Mouse (Mus musculus): Measurements from ENCODE around the gene Rbfox1. TPM values are rescaled to one million over a fixed set of nuclear protein-coding genes. Genes with fewer than 3 reads are reported as not detected.

The Rbfox1 gene
- polyA plus RNA-seq, 1 experiment from 2014 or later = 2.9 TPM

DNA sequence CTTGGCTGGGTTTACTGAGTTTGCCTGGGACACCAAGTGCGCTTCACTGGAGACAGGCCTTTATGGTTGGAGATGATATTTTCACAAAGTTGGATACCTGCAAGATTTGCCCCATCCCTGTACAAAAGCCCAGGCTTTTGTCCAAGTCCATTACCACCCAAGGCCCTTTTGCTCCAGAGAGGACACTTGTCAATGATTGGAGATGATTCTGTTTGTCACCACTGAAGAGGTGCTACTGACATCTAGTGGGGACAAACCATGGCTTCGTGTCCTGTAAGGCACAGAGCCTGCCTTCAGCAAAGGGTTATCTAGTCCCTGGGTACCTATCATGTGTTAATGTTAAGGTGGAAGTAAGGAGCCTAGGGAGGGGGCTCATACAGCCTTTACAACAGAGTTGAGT is 551.3 kb downstream of the Rbfox1 start:
- no peaks in the 10 kb centered on the region for H3K27me3 ChIP-seq
- 56% methylated on average over 2 of the region's 2 CpGs for whole genome bisulfite sequencing
- no peak for ATAC-seq (ENCODE audit: insufficient number of reproducible peaks, insufficient read depth, low FRiP score, low TSS enrichment)
- no peak overlapping the region for H3K9ac ChIP-seq
- no peak overlapping the region for H3K27ac ChIP-seq
- H3K4me3 ChIP-seq = no peak overlapping the region
- no peak overlapping the region for H3K4me2 ChIP-seq (replicated peaks)
- H3K36me3 ChIP-seq = no peaks in the 10 kb centered on the region
- H3K9me3 ChIP-seq = no peaks in the 10 kb centered on the region
- no peaks in the 10 kb centered on the region for H3K4me1 ChIP-seq

GRCm38 (mm10) chr16:6448250-6448649 is 563.1 kb downstream of the Rbfox1 start:
- no peak overlapping the region for H3K27ac ChIP-seq
- no peak overlapping the region for H3K9ac ChIP-seq
- no peak overlapping the region for H3K4me3 ChIP-seq
- peaks cover 4% of the 10 kb centered on the region for H3K4me1 ChIP-seq
- no peaks in the 10 kb centered on the region for H3K9me3 ChIP-seq
- ATAC-seq (ENCODE audit: insufficient number of reproducible peaks, insufficient read depth, low FRiP score, low TSS enrichment) = no peak
- WGBS = 20% methylated on average over 5 of the region's 5 CpGs
- peak overlapping the region; percentile 37 for H3K4me2 ChIP-seq (replicated peaks)
- H3K27me3 ChIP-seq = no peaks in the 10 kb centered on the region
- H3K36me3 ChIP-seq = no peaks in the 10 kb centered on the region

GRCm38 (mm10) chr16:6455349-6455748 is 570.2 kb downstream of the Rbfox1 start:
- Histone ChIP-seq H3K4me3 (no peak overlapping the region), H3K4me2 (replicated peaks) (no peak overlapping the region), H3K27me3 (no peaks in the 10 kb centered on the region), H3K4me1 (no peaks in the 10 kb centered on the region), H3K36me3 (no peaks in the 10 kb centered on the region), H3K27ac (no peak overlapping the region), H3K9ac (no peak overlapping the region), H3K9me3 (no peaks in the 10 kb centered on the region)
- WGBS = 70% methylated on average over 3 of the region's 3 CpGs
- no peak for ATAC-seq (ENCODE audit: insufficient number of reproducible peaks, insufficient read depth, low FRiP score, low TSS enrichment)

- 42% methylated on average over 1 of the region's 1 CpGs for WGBS
- Histone ChIP-seq H3K4me2 (replicated peaks) (no peak overlapping the region), H3K4me3 (no peak overlapping the region), H3K27ac (no peak overlapping the region), H3K27me3 (no peaks in the 10 kb centered on the region), H3K36me3 (no peaks in the 10 kb centered on the region), H3K9me3 (no peaks in the 10 kb centered on the region), H3K4me1 (peaks cover 2% of the 10 kb centered on the region; the same call in 1 of the 2 replicates), H3K9ac (no peak overlapping the region)
- no peak for ATAC-seq (ENCODE audit: insufficient number of reproducible peaks, insufficient read depth, low FRiP score, low TSS enrichment)
Measured at GRCm38 (mm10) chr16:6479094-6479590, 594.0 kb downstream of the Rbfox1 start.

GRCm38 (mm10) chr16:6479616-6480410 is 594.7 kb downstream of the Rbfox1 start:
- 30% methylated on average over 3 of the region's 3 CpGs for WGBS
- Histone ChIP-seq H3K27me3 (no peaks in the 10 kb centered on the region), H3K4me1 (peaks cover 2% of the 10 kb centered on the region; the same call in 1 of the 2 replicates), H3K9me3 (no peaks in the 10 kb centered on the region), H3K9ac (no peak overlapping the region), H3K27ac (no peak overlapping the region), H3K36me3 (no peaks in the 10 kb centered on the region), H3K4me2 (replicated peaks) (no peak overlapping the region), H3K4me3 (no peak overlapping the region)
- ATAC-seq (ENCODE audit: insufficient number of reproducible peaks, insufficient read depth, low FRiP score, low TSS enrichment) = no peak

GRCm38 (mm10) chr16:6480411-6480728 is 595.2 kb downstream of the Rbfox1 start:
- Histone ChIP-seq H3K36me3 (no peaks in the 10 kb centered on the region), H3K27me3 (no peaks in the 10 kb centered on the region), H3K9me3 (no peaks in the 10 kb centered on the region), H3K9ac (no peak overlapping the region), H3K27ac (no peak overlapping the region), H3K4me2 (replicated peaks) (no peak overlapping the region), H3K4me1 (peaks cover 2% of the 10 kb centered on the region; the same call in 1 of the 2 replicates), H3K4me3 (no peak overlapping the region)
- no peak for ATAC-seq (ENCODE audit: insufficient number of reproducible peaks, insufficient read depth, low FRiP score, low TSS enrichment)
- WGBS = 6% methylated on average over 5 of the region's 5 CpGs

DNA sequence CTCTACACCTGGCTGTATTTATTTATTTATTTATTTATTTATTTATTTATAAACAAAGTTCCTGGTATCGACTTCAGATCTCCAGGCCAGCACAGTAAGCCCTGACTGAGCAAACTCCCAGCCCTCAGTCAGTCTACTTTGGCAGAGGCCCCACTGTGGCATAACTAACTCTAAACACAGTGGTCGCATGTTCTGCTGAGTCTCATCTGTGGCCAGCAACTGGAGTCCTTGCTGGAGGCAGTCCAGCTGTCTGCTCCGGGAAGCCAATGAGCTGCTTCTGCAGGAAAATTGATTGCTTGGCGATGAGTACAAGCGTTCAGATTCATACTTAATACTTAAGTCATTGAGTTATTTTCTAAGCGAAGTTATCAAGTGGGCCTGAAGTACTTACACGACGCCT is 598.5 kb downstream of the Rbfox1 start:
- no peaks in the 10 kb centered on the region for H3K9me3 ChIP-seq
- no peak overlapping the region for H3K4me2 ChIP-seq (replicated peaks)
- no peak overlapping the region for H3K4me3 ChIP-seq
- no peak overlapping the region for H3K27ac ChIP-seq
- no peaks in the 10 kb centered on the region for H3K27me3 ChIP-seq
- H3K36me3 ChIP-seq = no peaks in the 10 kb centered on the region
- WGBS = 82% methylated on average over 8 of the region's 8 CpGs
- no peak overlapping the region for H3K9ac ChIP-seq
- peaks cover 2% of the 10 kb centered on the region; the same call in 1 of the 2 replicates for H3K4me1 ChIP-seq
- no peak for ATAC-seq (ENCODE audit: insufficient number of reproducible peaks, insufficient read depth, low FRiP score, low TSS enrichment)

DNA sequence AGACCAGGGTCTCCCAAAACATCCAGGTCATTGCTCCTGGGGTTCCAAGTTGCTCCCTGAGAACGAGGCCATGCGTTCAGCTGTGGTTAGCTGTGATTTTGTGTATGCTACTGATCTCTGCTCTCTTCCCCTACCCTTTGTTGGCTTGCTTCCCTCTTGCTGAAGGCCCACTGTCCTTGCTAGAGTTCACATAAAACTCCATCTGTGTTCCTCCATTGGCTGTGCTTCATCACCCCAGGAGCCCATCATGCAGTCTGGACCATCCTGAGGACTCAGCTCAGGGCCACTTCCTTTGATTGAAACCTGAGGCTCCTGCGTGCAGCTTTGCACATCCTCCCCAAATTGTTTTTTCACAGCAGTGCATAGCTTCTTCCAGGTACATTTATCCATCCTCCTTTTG is 600.5 kb downstream of the Rbfox1 start:
- Histone ChIP-seq H3K36me3 (no peaks in the 10 kb centered on the region), H3K4me3 (no peak overlapping the region), H3K9ac (no peak overlapping the region), H3K4me2 (replicated peaks) (no peak overlapping the region), H3K27ac (no peak overlapping the region), H3K27me3 (no peaks in the 10 kb centered on the region), H3K9me3 (no peaks in the 10 kb centered on the region), H3K4me1 (no peaks in the 10 kb centered on the region)
- 70% methylated on average over 3 of the region's 3 CpGs for WGBS
- no peak for ATAC-seq (ENCODE audit: insufficient number of reproducible peaks, insufficient read depth, low FRiP score, low TSS enrichment)

DNA sequence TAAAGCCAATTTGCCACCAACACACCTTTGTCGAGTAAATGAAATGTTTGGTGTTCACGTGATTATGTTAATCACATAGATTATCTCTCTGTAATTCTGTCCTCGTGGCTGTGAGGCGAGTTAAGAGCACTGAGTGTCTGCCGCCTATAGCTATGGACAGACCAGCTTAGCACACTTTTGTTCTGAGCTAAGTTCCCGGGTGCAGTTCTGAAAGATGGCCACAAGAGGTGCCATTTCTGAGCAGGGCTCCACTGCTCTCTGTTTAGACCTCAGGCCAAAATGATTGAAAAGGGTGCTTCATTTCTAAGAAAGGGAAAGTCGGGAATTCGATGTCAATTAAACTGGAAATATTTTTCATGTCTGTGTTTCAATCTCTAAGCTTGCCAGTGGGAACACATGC is 617.1 kb downstream of the Rbfox1 start:
- Histone ChIP-seq H3K9me3 (no peaks in the 10 kb centered on the region), H3K9ac (no peak overlapping the region), H3K4me2 (replicated peaks) (no peak overlapping the region), H3K27me3 (no peaks in the 10 kb centered on the region), H3K4me1 (no peaks in the 10 kb centered on the region), H3K4me3 (no peak overlapping the region), H3K36me3 (no peaks in the 10 kb centered on the region), H3K27ac (no peak overlapping the region)
- ATAC-seq (ENCODE audit: insufficient number of reproducible peaks, insufficient read depth, low FRiP score, low TSS enrichment) = no peak
- WGBS = 19% methylated on average over 8 of the region's 8 CpGs

DNA sequence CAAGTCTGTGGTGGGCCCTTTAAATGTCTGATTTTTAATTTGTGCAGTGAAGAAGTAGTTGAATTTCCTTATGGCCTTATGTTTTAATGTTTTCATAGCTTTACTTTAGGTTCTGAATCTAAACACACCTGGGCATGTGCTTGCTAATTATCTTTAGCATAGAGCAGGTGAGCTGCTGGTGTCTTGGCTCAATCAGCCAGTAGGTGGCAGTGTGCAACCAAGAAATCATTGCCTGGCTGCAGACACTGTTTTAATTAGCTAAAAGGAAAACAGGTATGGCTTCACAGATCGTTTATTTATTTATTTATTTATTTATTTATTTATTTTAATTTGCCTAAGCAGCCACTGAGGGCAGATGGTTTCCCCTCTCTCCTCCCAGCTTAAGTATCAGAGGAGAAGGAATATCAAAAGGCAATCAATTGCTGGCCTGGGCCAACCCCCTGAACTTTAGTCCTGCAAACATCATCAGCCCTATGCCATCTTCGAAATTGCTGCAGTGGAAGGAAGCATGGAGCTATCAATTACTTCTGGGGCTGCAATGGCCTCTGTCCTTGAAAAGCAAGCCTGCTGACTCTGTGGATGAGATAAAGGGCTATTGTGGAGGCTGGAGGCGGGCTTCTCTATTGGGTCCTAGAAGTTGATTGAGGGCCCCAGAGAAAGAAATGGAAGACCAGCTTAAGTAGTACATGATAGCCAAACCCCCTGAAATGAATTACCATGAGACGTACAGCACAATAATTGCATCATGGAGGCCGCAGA is 618.6 kb downstream of the Rbfox1 start:
- no peak overlapping the region for H3K4me2 ChIP-seq (replicated peaks)
- WGBS = 58% methylated on average over 5 of the region's 5 CpGs

DNA sequence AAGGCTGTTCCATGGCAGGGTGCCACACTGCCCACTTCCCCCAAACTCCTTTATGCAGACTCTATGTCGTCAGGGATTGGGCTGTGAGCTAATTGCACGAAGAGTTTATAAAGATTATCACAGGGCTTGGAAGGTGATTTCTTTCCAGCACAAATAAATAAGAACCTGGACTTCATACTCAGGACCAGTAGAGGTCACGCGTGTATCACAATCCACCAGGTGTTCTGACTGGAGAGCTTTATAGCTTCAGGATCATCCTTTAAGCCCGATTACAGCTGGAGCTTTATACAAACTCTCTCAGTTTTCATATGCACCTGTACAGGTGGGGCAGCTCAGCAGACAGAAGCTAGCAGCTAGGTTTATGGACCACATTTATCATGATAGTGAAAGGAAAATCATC is 623.8 kb downstream of the Rbfox1 start:
- H3K27me3 ChIP-seq = no peaks in the 10 kb centered on the region
- H3K9ac ChIP-seq = no peak overlapping the region
- no peak overlapping the region for H3K27ac ChIP-seq
- H3K4me1 ChIP-seq = no peaks in the 10 kb centered on the region
- H3K9me3 ChIP-seq = no peaks in the 10 kb centered on the region
- no peak for ATAC-seq (ENCODE audit: insufficient number of reproducible peaks, insufficient read depth, low FRiP score, low TSS enrichment)
- no peak overlapping the region for H3K4me3 ChIP-seq
- no peaks in the 10 kb centered on the region for H3K36me3 ChIP-seq
- WGBS = 77% methylated on average over 5 of the region's 5 CpGs
- no peak overlapping the region for H3K4me2 ChIP-seq (replicated peaks)

More for the DNA sequence above, 618.6 kb downstream of the Rbfox1 start:
- Histone ChIP-seq H3K4me3 (no peak overlapping the region), H3K9ac (no peak overlapping the region), H3K9me3 (no peaks in the 10 kb centered on the region), H3K36me3 (no peaks in the 10 kb centered on the region), H3K4me1 (no peaks in the 10 kb centered on the region), H3K27me3 (no peaks in the 10 kb centered on the region), H3K27ac (no peak overlapping the region)
- no peak for ATAC-seq (ENCODE audit: insufficient number of reproducible peaks, insufficient read depth, low FRiP score, low TSS enrichment)

DNA sequence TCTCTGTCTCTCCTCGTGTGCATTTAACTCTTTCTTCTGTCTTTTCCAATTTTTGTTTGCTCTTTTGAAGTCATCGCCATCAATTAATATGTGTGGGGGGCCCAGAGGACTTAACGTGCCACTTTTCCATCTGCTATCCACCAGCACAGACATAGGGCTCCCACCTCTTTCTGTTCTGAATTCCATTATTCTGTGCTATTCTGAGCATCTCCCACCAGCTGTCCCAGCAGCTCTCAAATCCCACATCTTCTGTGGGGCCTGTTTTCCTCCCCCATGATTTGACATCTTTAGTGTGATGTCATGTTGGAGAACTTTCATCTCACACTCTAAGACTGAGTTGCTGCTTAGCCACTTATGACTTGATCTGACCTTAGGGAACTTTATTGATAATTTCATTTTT is 634.3 kb downstream of the Rbfox1 start:
- H3K4me3 ChIP-seq = no peak overlapping the region
- 78% methylated on average over 3 of the region's 3 CpGs for WGBS
- H3K4me1 ChIP-seq = no peaks in the 10 kb centered on the region
- H3K4me2 ChIP-seq (replicated peaks) = no peak overlapping the region
- H3K27me3 ChIP-seq = no peaks in the 10 kb centered on the region
- H3K36me3 ChIP-seq = no peaks in the 10 kb centered on the region
- no peaks in the 10 kb centered on the region for H3K9me3 ChIP-seq
- ATAC-seq (ENCODE audit: insufficient number of reproducible peaks, insufficient read depth, low FRiP score, low TSS enrichment) = no peak
- no peak overlapping the region for H3K9ac ChIP-seq
- H3K27ac ChIP-seq = no peak overlapping the region

Data from embryonic facial prominence, embryonic 12.5 days (tissue).